Mouse (Mus musculus): ENCODE measurements around the gene Pgam2. TPM values are rescaled to one million over a fixed set of nuclear protein-coding genes. Genes with fewer than 3 reads are reported as not detected.
A peak's percentile ranks its signal among the peaks of the same experiment; 100 is the strongest.

Pgam2 gene
- polyA plus RNA-seq, 1 experiment from 2014 or later, result 17.4 TPM

- 79% methylated on average over 7 of the region's 7 CpGs for WGBS
- no peak overlapping the region for H3K9ac ChIP-seq (ENCODE audit: low read length)
- H3K4me3 ChIP-seq (ENCODE audit: low read depth, low read length), result no peak overlapping the region
- H3K9me3 ChIP-seq (ENCODE audit: control insufficient read depth, low read length), result no peaks in the 10 kb centered on the region
- H3K27me3 ChIP-seq (ENCODE audit: control insufficient read depth, insufficient read depth, low read length), result no peaks in the 10 kb centered on the region
- ATAC-seq (ENCODE audit: insufficient read depth, low FRiP score, low TSS enrichment), result no peak
- no peaks in the 10 kb centered on the region for H3K36me3 ChIP-seq (ENCODE audit: control insufficient read depth, insufficient read depth, low read length)
- H3K4me2 ChIP-seq (ENCODE audit: low read depth), result no peak overlapping the region
- DNase-seq (ENCODE audit: low spot score), result no peak
- H3K27ac ChIP-seq (ENCODE audit: low read depth, low read length), result no peak overlapping the region
- no peaks in the 10 kb centered on the region for H3K4me1 ChIP-seq (ENCODE audit: control insufficient read depth, insufficient read depth, low read length)
These were observed 36.8 kb upstream of the Pgam2 start for GRCm38 (mm10) chr11:5840346-5840745.

- Histone ChIP-seq H3K4me2 (ENCODE audit: low read depth) (peak within 1 kb of the TSS; percentile 91), H3K4me1 (ENCODE audit: control insufficient read depth, insufficient read depth, low read length) (no peaks in the 10 kb centered on the region), H3K9ac (ENCODE audit: low read length) (peak within 1 kb of the TSS; percentile 78), H3K27ac (ENCODE audit: low read depth, low read length) (0 out of 2 replicates have a peak within 1 kb of the TSS, but pooled peaks have one; percentile 27), H3K9me3 (ENCODE audit: control insufficient read depth, low read length) (no peaks in the 10 kb centered on the region), H3K4me3 (ENCODE audit: low read depth, low read length) (peak within 1 kb of the TSS; percentile 75), H3K36me3 (ENCODE audit: control insufficient read depth, insufficient read depth, low read length) (no peaks in the 10 kb centered on the region; the same call in 1 of the 2 replicates), H3K27me3 (ENCODE audit: control insufficient read depth, insufficient read depth, low read length) (no peaks in the 10 kb centered on the region)
- peak; percentile 94 for DNase-seq (ENCODE audit: low spot score)
- ATAC-seq (ENCODE audit: insufficient read depth, low FRiP score, low TSS enrichment), result peak; percentile 95
- WGBS, result under 1% methylated on average over 62 of the region's 63 CpGs
These were observed 34.0 kb upstream of the Pgam2 start, which contains the start of gene Polm for GRCm38 (mm10) chr11:5837251-5838246. TSS of gene Polm (minus strand) at chr11:5838016.

GRCm38 (mm10) chr11:5836126-5836525 is 32.6 kb upstream of the Pgam2 start:
- Histone ChIP-seq H3K9me3 (ENCODE audit: control insufficient read depth, low read length) (no peaks in the 10 kb centered on the region), H3K27ac (ENCODE audit: low read depth, low read length) (no peak overlapping the region), H3K4me3 (ENCODE audit: low read depth, low read length) (no peak overlapping the region), H3K36me3 (ENCODE audit: control insufficient read depth, insufficient read depth, low read length) (no peaks in the 10 kb centered on the region; the same call in 1 of the 2 replicates), H3K9ac (ENCODE audit: low read length) (no peak overlapping the region), H3K4me2 (ENCODE audit: low read depth) (no peak overlapping the region), H3K4me1 (ENCODE audit: control insufficient read depth, insufficient read depth, low read length) (no peaks in the 10 kb centered on the region), H3K27me3 (ENCODE audit: control insufficient read depth, insufficient read depth, low read length) (no peaks in the 10 kb centered on the region)
- ATAC-seq (ENCODE audit: insufficient read depth, low FRiP score, low TSS enrichment) (no peak), DNase-seq (ENCODE audit: low spot score) (peak; percentile 24)
- WGBS, result 65% methylated on average over 1 of the region's 1 CpGs

GRCm38 (mm10) chr11:5835057-5835456 is 31.5 kb upstream of the Pgam2 start:
- DNase-seq (ENCODE audit: low spot score) (no peak), ATAC-seq (ENCODE audit: insufficient read depth, low FRiP score, low TSS enrichment) (no peak)
- Histone ChIP-seq H3K27ac (ENCODE audit: low read depth, low read length) (no peak overlapping the region), H3K4me1 (ENCODE audit: control insufficient read depth, insufficient read depth, low read length) (no peaks in the 10 kb centered on the region), H3K4me3 (ENCODE audit: low read depth, low read length) (no peak overlapping the region), H3K4me2 (ENCODE audit: low read depth) (no peak overlapping the region), H3K9me3 (ENCODE audit: control insufficient read depth, low read length) (no peaks in the 10 kb centered on the region), H3K9ac (ENCODE audit: low read length) (no peak overlapping the region), H3K36me3 (ENCODE audit: control insufficient read depth, insufficient read depth, low read length) (no peaks in the 10 kb centered on the region; the same call in 1 of the 2 replicates), H3K27me3 (ENCODE audit: control insufficient read depth, insufficient read depth, low read length) (no peaks in the 10 kb centered on the region)
- WGBS, result 90% methylated on average over 7 of the region's 7 CpGs

GRCm38 (mm10) chr11:5834506-5834905 is 31.0 kb upstream of the Pgam2 start:
- no peak for DNase-seq (ENCODE audit: low spot score)
- 91% methylated on average over 9 of the region's 9 CpGs for WGBS
- no peak overlapping the region for H3K4me3 ChIP-seq (ENCODE audit: low read depth, low read length)
- H3K9me3 ChIP-seq (ENCODE audit: control insufficient read depth, low read length), result no peaks in the 10 kb centered on the region
- no peak overlapping the region for H3K27ac ChIP-seq (ENCODE audit: low read depth, low read length)
- no peak overlapping the region for H3K4me2 ChIP-seq (ENCODE audit: low read depth)
- no peaks in the 10 kb centered on the region for H3K27me3 ChIP-seq (ENCODE audit: control insufficient read depth, insufficient read depth, low read length)
- no peaks in the 10 kb centered on the region; the same call in 1 of the 2 replicates for H3K36me3 ChIP-seq (ENCODE audit: control insufficient read depth, insufficient read depth, low read length)
- no peak for ATAC-seq (ENCODE audit: insufficient read depth, low FRiP score, low TSS enrichment)
- H3K9ac ChIP-seq (ENCODE audit: low read length), result no peak overlapping the region
- no peaks in the 10 kb centered on the region for H3K4me1 ChIP-seq (ENCODE audit: control insufficient read depth, insufficient read depth, low read length)

GRCm38 (mm10) chr11:5829327-5829726 is 25.8 kb upstream of the Pgam2 start:
- no peak overlapping the region for H3K4me2 ChIP-seq (ENCODE audit: low read depth)
- H3K4me3 ChIP-seq (ENCODE audit: low read depth, low read length), result no peak overlapping the region
- H3K9me3 ChIP-seq (ENCODE audit: control insufficient read depth, low read length), result no peaks in the 10 kb centered on the region
- no peak for DNase-seq (ENCODE audit: low spot score)
- H3K27ac ChIP-seq (ENCODE audit: low read depth, low read length), result no peak overlapping the region
- 97% methylated on average over 12 of the region's 12 CpGs for WGBS
- H3K9ac ChIP-seq (ENCODE audit: low read length), result no peak overlapping the region
- H3K36me3 ChIP-seq (ENCODE audit: control insufficient read depth, insufficient read depth, low read length), result peaks cover 4% of the 10 kb centered on the region
- no peak for ATAC-seq (ENCODE audit: insufficient read depth, low FRiP score, low TSS enrichment)
- H3K27me3 ChIP-seq (ENCODE audit: control insufficient read depth, insufficient read depth, low read length), result no peaks in the 10 kb centered on the region
- no peaks in the 10 kb centered on the region for H3K4me1 ChIP-seq (ENCODE audit: control insufficient read depth, insufficient read depth, low read length)

GRCm38 (mm10) chr11:5828509-5829191 is 25.1 kb upstream of the Pgam2 start:
- Histone ChIP-seq H3K4me1 (ENCODE audit: control insufficient read depth, insufficient read depth, low read length) (no peaks in the 10 kb centered on the region), H3K9me3 (ENCODE audit: control insufficient read depth, low read length) (no peaks in the 10 kb centered on the region), H3K27ac (ENCODE audit: low read depth, low read length) (no peak overlapping the region), H3K4me3 (ENCODE audit: low read depth, low read length) (no peak overlapping the region), H3K27me3 (ENCODE audit: control insufficient read depth, insufficient read depth, low read length) (no peaks in the 10 kb centered on the region), H3K4me2 (ENCODE audit: low read depth) (no peak overlapping the region), H3K36me3 (ENCODE audit: control insufficient read depth, insufficient read depth, low read length) (peaks cover 4% of the 10 kb centered on the region), H3K9ac (ENCODE audit: low read length) (no peak overlapping the region)
- 90% methylated on average over 11 of the region's 11 CpGs for WGBS
- ATAC-seq (ENCODE audit: insufficient read depth, low FRiP score, low TSS enrichment) (no peak), DNase-seq (ENCODE audit: low spot score) (no peak)

- H3K9ac ChIP-seq (ENCODE audit: low read length), result no peak overlapping the region
- no peaks in the 10 kb centered on the region for H3K27me3 ChIP-seq (ENCODE audit: control insufficient read depth, insufficient read depth, low read length)
- no peaks in the 10 kb centered on the region for H3K9me3 ChIP-seq (ENCODE audit: control insufficient read depth, low read length)
- H3K4me1 ChIP-seq (ENCODE audit: control insufficient read depth, insufficient read depth, low read length), result no peaks in the 10 kb centered on the region
- no peak overlapping the region for H3K4me3 ChIP-seq (ENCODE audit: low read depth, low read length)
- peaks cover 4% of the 10 kb centered on the region for H3K36me3 ChIP-seq (ENCODE audit: control insufficient read depth, insufficient read depth, low read length)
- no peak overlapping the region for H3K4me2 ChIP-seq (ENCODE audit: low read depth)
- ATAC-seq (ENCODE audit: insufficient read depth, low FRiP score, low TSS enrichment), result no peak
- H3K27ac ChIP-seq (ENCODE audit: low read depth, low read length), result no peak overlapping the region
- no peak for DNase-seq (ENCODE audit: low spot score)
- 91% methylated on average over 5 of the region's 5 CpGs for WGBS
These were observed 24.4 kb upstream of the Pgam2 start for GRCm38 (mm10) chr11:5827931-5828330.
